12 mouse cellular contexts compared by ENCODE assay signal in genomic region chr11:109360581-109361040, GRCm38 (mm10). TPM values are rescaled to one million over a fixed set of nuclear protein-coding genes. Genes with fewer than 3 reads are reported as not detected.
DNase-seq lines count a peak whose midpoint lies in the region; ATAC-seq and TF ChIP-seq lines count a peak whose summit lies in the region.
"Had no signal": no experiment of that assay in that cellular context is flagged by ENCODE, and none has a peak within 500 bp of the region (broad histone marks: within the 10 kb centered on the region; RNA-seq: fewer than 3 reads in every experiment).

No protein-coding gene starts in this region.

- ATAC-seq in heart, embryonic 15.5 days (replicated peaks; ENCODE audit: insufficient number of reproducible peaks, insufficient read depth, low FRiP score, low read depth): no peak
- ATAC-seq in liver, postnatal 0 days: no peak
- no peak for ATAC-seq in stomach, embryonic 14.5 days (ENCODE audit: insufficient number of reproducible peaks, insufficient read depth, low FRiP score, low read depth)
- no peak for ATAC-seq in midbrain, embryonic 11.5 days (ENCODE audit: low FRiP score)

- H3K4me1 ChIP-seq in heart, embryonic 15.5 days (replicated peaks): peaks cover 46% of the 10 kb centered on the region
- H3K4me1 ChIP-seq in heart, embryonic 10.5 days: peaks cover 53% of the 10 kb centered on the region
- peaks cover 39% of the 10 kb centered on the region for H3K4me1 ChIP-seq in liver, postnatal 0 days (ENCODE audit: insufficient read depth)
- H3K4me1 ChIP-seq in stomach, embryonic 14.5 days (ENCODE audit: control insufficient read depth, insufficient read depth, low read length): peaks cover 45% of the 10 kb centered on the region
- peaks cover 24% of the 10 kb centered on the region for H3K4me1 ChIP-seq in midbrain, embryonic 11.5 days (ENCODE audit: control insufficient read depth, insufficient read depth, low read length)

- no peak for TF ChIP-seq CTCF in liver, postnatal 0 days (IDR thresholded peaks at IDR 0.05; ENCODE audit: low read depth)
- no peak for TF ChIP-seq CTCF in brain, embryonic 14.5 days (IDR thresholded peaks at IDR 0.05; ENCODE audit: borderline replicate concordance, extremely low read depth, insufficient read depth, insufficient read length)

- H3K36me3 ChIP-seq in heart, embryonic 15.5 days: no peaks in the 10 kb centered on the region
- H3K36me3 ChIP-seq in heart, embryonic 10.5 days: peaks cover 7% of the 10 kb centered on the region
- H3K36me3 ChIP-seq in liver, postnatal 0 days (replicated peaks; ENCODE audit: insufficient read depth, low read length): peaks cover 3% of the 10 kb centered on the region; the same call in 1 of the 2 replicates
- H3K36me3 ChIP-seq in stomach, embryonic 14.5 days (ENCODE audit: control insufficient read depth, insufficient read depth, low read length): no peaks in the 10 kb centered on the region; the same call in 1 of the 2 replicates
- H3K36me3 ChIP-seq in midbrain, embryonic 11.5 days (ENCODE audit: control insufficient read depth, insufficient read depth, low read length): no peaks in the 10 kb centered on the region

- no peak overlapping the region for H3K4me3 ChIP-seq in heart, embryonic 15.5 days
- H3K4me3 ChIP-seq in heart, embryonic 10.5 days: no peak overlapping the region
- no peak overlapping the region for H3K4me3 ChIP-seq in liver, postnatal 0 days (ENCODE audit: low read depth, low read length)
- no peak overlapping the region for H3K4me3 ChIP-seq in stomach, embryonic 14.5 days (ENCODE audit: low read depth, low read length)
- H3K4me3 ChIP-seq in midbrain, embryonic 11.5 days (ENCODE audit: low read depth, low read length): no peak overlapping the region
- H3K4me3 ChIP-seq: embryonic facial prominence, embryonic 12.5 days had no signal

- H3K27ac ChIP-seq in heart, embryonic 15.5 days: peak overlapping the region; percentile 97; the same call in 1 of the 2 replicates
- no peak overlapping the region for H3K27ac ChIP-seq in heart, embryonic 10.5 days
- H3K27ac ChIP-seq in liver, postnatal 0 days (ENCODE audit: low read depth): peak overlapping the region; percentile 100; the same call in 1 of the 2 replicates
- H3K27ac ChIP-seq in stomach, embryonic 14.5 days (ENCODE audit: low read length): peak overlapping the region; percentile 69; the same call in 1 of the 2 replicates
- no peak overlapping the region for H3K27ac ChIP-seq in midbrain, embryonic 11.5 days (ENCODE audit: low read depth, low read length)
- H3K27ac ChIP-seq: embryonic facial prominence, embryonic 12.5 days had no signal

- 61% methylated on average over 12 of the region's 12 CpGs for WGBS in heart, embryonic 15.5 days
- WGBS in heart, embryonic 10.5 days: 78% methylated on average over 12 of the region's 12 CpGs
- WGBS in liver, postnatal 0 days (ENCODE audit: insufficient replicate concordance): 82% methylated on average over 12 of the region's 12 CpGs
- WGBS in stomach, embryonic 14.5 days: 55% methylated on average over 12 of the region's 12 CpGs
- 71% methylated on average over 12 of the region's 12 CpGs for WGBS in midbrain, embryonic 11.5 days

- no peak for DNase-seq in heart, embryonic 10.5 days (ENCODE audit: low spot score)
- DNase-seq in liver, postnatal 0 days: no peak
- no peak for DNase-seq in liver
- DNase-seq in brain, embryonic 14.5 days (ENCODE audit: low read depth): peak; percentile 61
- DNase-seq in midbrain, embryonic 11.5 days (ENCODE audit: low spot score, missing footprints): no peak
- DNase-seq in yolk sac, embryonic 10.5 days (ENCODE audit: low spot score): no peak
- DNase-seq: lung, postnatal 36 days had no signal

- H3K9me3 ChIP-seq in heart, embryonic 15.5 days (replicated peaks): no peaks in the 10 kb centered on the region
- no peaks in the 10 kb centered on the region for H3K9me3 ChIP-seq in heart, embryonic 10.5 days
- no peaks in the 10 kb centered on the region for H3K9me3 ChIP-seq in liver, postnatal 0 days (ENCODE audit: low read length)
- H3K9me3 ChIP-seq in stomach, embryonic 14.5 days (ENCODE audit: control insufficient read depth, low read depth, low read length): no peaks in the 10 kb centered on the region
- H3K9me3 ChIP-seq in midbrain, embryonic 11.5 days (ENCODE audit: control insufficient read depth, low read length): no peaks in the 10 kb centered on the region
- H3K9me3 ChIP-seq: embryonic facial prominence, embryonic 12.5 days had no signal

- H3K9ac ChIP-seq in heart, embryonic 15.5 days: no peak overlapping the region
- H3K9ac ChIP-seq in liver, postnatal 0 days (replicated peaks): no peak overlapping the region
- no peak overlapping the region for H3K9ac ChIP-seq in stomach, embryonic 14.5 days (replicated peaks; ENCODE audit: low read depth, low read length)
- H3K9ac ChIP-seq in midbrain, embryonic 11.5 days (ENCODE audit: low read length): no peak overlapping the region
- H3K9ac ChIP-seq: embryonic facial prominence, embryonic 12.5 days had no signal

- no peak for TF ChIP-seq POLR2A in brain, embryonic 14.5 days (IDR thresholded peaks at IDR 0.05; ENCODE audit: borderline replicate concordance, extremely low read depth, insufficient read depth, insufficient read length, poor library complexity, severe bottlenecking)

- H3K27me3 ChIP-seq in heart, embryonic 15.5 days: no peaks in the 10 kb centered on the region
- no peaks in the 10 kb centered on the region; the same call in 1 of the 2 replicates for H3K27me3 ChIP-seq in heart, embryonic 10.5 days (ENCODE audit: insufficient read depth, poor library complexity, severe bottlenecking)
- H3K27me3 ChIP-seq in liver, postnatal 0 days (ENCODE audit: insufficient read depth, low read length): no peaks in the 10 kb centered on the region
- H3K27me3 ChIP-seq in stomach, embryonic 14.5 days (ENCODE audit: control insufficient read depth, insufficient read depth, low read length): no peaks in the 10 kb centered on the region
- H3K27me3 ChIP-seq in midbrain, embryonic 11.5 days (ENCODE audit: control insufficient read depth, insufficient read depth, low read length): no peaks in the 10 kb centered on the region; the same call in 1 of the 2 replicates
- H3K27me3 ChIP-seq: CH12.LX; embryonic facial prominence, embryonic 12.5 days had no signal

- no peak for TF ChIP-seq EP300 in liver, postnatal 0 days (IDR thresholded peaks at IDR 0.05; ENCODE audit: low read depth)

- no peak overlapping the region for H3K4me2 ChIP-seq in heart, embryonic 15.5 days
- no peak overlapping the region for H3K4me2 ChIP-seq in liver, postnatal 0 days (ENCODE audit: low read depth, low read length)
- H3K4me2 ChIP-seq in stomach, embryonic 14.5 days (replicated peaks; ENCODE audit: low read depth, low read length): no peak overlapping the region; the same call in 1 of the 2 replicates
- no peak overlapping the region for H3K4me2 ChIP-seq in midbrain, embryonic 11.5 days
- H3K4me2 ChIP-seq: embryonic facial prominence, embryonic 12.5 days had no signal

RNA-seq across cellular contexts. Expression of gene Gna13, which starts 2.0 kb away (rescaled TPM):
- polyA plus RNA-seq in heart, embryonic 15.5 days (2015; fragmentation: Nextera tagmentation; extraction: Ambion mirVana): 19.3 and 19.9 TPM in 2 replicates
- polyA plus RNA-seq in heart, embryonic 10.5 days (2016; fragmentation: Nextera tagmentation; extraction: Ambion mirVana): 20.5 and 23.4 TPM in 2 replicates
- 28.4 and 30.6 TPM in 2 replicates for polyA plus RNA-seq in liver, postnatal 0 days (2015; fragmentation: Nextera tagmentation; extraction: Ambion mirVana)
- 26.3 and 30.9 TPM in 2 replicates for polyA plus RNA-seq in brain, embryonic 14.5 days (2012; rRNA removed)
- polyA plus RNA-seq in stomach, embryonic 14.5 days (2014; fragmentation: Nextera tagmentation; extraction: Ambion mirVana): 34.0 and 35.7 TPM in 2 replicates
- polyA plus RNA-seq in midbrain, embryonic 11.5 days (2014; fragmentation: Nextera tagmentation; extraction: Ambion mirVana): 19.4 and 20.4 TPM in 2 replicates

RNA-seq across cellular contexts. Expression of gene 9930022D16Rik, which starts 53.1 kb away (rescaled TPM):
- polyA plus RNA-seq in heart, embryonic 15.5 days (2015; fragmentation: Nextera tagmentation; extraction: Ambion mirVana): 0.05 TPM in 1 of 2 replicates, not detected in the other
- not detected in 2 replicates for polyA plus RNA-seq in heart, embryonic 10.5 days (2016; fragmentation: Nextera tagmentation; extraction: Ambion mirVana)
- not detected in 2 replicates for polyA plus RNA-seq in liver, postnatal 0 days (2015; fragmentation: Nextera tagmentation; extraction: Ambion mirVana)
- polyA plus RNA-seq in brain, embryonic 14.5 days (2012; rRNA removed): 0.03 TPM in 1 of 2 replicates, not detected in the other
- not detected in 2 replicates for polyA plus RNA-seq in stomach, embryonic 14.5 days (2014; fragmentation: Nextera tagmentation; extraction: Ambion mirVana)
- not detected in 2 replicates for polyA plus RNA-seq in midbrain, embryonic 11.5 days (2014; fragmentation: Nextera tagmentation; extraction: Ambion mirVana)
- polyA plus RNA-seq: embryonic facial prominence, embryonic 12.5 days; liver, embryonic 11.5 days had no signal

Comparison
In these comparisons a context has a peak if more than half of its experiments do, and no peak if none do; other contexts are left out.
1. H3K27ac ChIP-seq: peak in heart, embryonic 15.5 days (single experiment), liver, postnatal 0 days (single experiment) and stomach, embryonic 14.5 days (single experiment); none in heart, embryonic 10.5 days (single experiment) and midbrain, embryonic 11.5 days (single experiment).